Mouse (Mus musculus) heart, postnatal 0 days (tissue): ENCODE measurements around the gene Lonp2.

Experiments used
- CTCF ChIP-seq: IDR thresholded peaks from 2 replicates; pipeline ENCODE4 v1.5.1; 2016; ENCODE audit warnings: antibody characterized with exemption, control low read depth, low read depth
- EP300 ChIP-seq: IDR thresholded peaks from 2 replicates; pipeline ENCODE4 v1.6.1; 2016; ENCODE audit warnings: antibody characterized with exemption, low read depth

- TF ChIP-seq CTCF, result no peak
- no peak for TF ChIP-seq EP300
These were observed 312 bp upstream of the Lonp2 start for GRCm38 (mm10) chr8:86623551-86623910.
